Mouse (Mus musculus) hindbrain, postnatal 0 days (tissue): ENCODE measurements at regions not wholly inside any gene's neighbourhood (a gene's known extent, or its start where the extent isn't known, plus 50 kb on each side); places are given as distances from the start of the nearest gene placed in this dataset.
"Not testable (repeated sequence)": the region's sequence is repeated elsewhere in the genome, so short reads cannot be mapped to it uniquely, and the experiment has no call there.

ENCODE experiments used
- ATAC-seq: fragments of 200-750 bp; cut with Nextera tagmentation; 2 replicates; pipeline ENCODE4 v1.8.0; 2017; ENCODE audit warnings: mild to moderate bottlenecking, moderate TSS enrichment, moderate library complexity
- DNase-seq: peaks from one replicate; pipeline ENCODE4 v3.0.0-alpha.2; 2015; ENCODE audit warnings: low spot score
- H3K27ac ChIP-seq: fragments of 300-500 bp; sonication (generic); 2 replicates; pipeline ENCODE4 v1.5.1; 2014; ENCODE audit warnings: mild to moderate bottlenecking
- H3K27me3 ChIP-seq: fragments of 300-500 bp; sonication (generic); 2 replicates; pipeline ENCODE4 v1.6.1; 2014; ENCODE audit warnings: low read length, mixed read lengths; ENCODE audit not compliant: insufficient read depth
- H3K36me3 ChIP-seq: fragments of 300-500 bp; sonication (generic); 2 replicates; pipeline ENCODE4 v1.6.1; 2014; ENCODE audit warnings: low read length, mixed read lengths; ENCODE audit not compliant: insufficient read depth
- H3K4me1 ChIP-seq: fragments of 300-500 bp; sonication (generic); 2 replicates; pipeline ENCODE4 v1.6.1; 2014; ENCODE audit warnings: antibody characterized with exemption, low read length, mixed read lengths; ENCODE audit not compliant: insufficient read depth
- H3K4me2 ChIP-seq: fragments of 300-500 bp; sonication (generic); 2 replicates; pipeline ENCODE4 v1.6.1; 2014; ENCODE audit warnings: low read depth, mild to moderate bottlenecking, low read length, moderate library complexity, mixed read lengths
- H3K4me3 ChIP-seq: fragments of 300-500 bp; sonication (generic); 2 replicates; pipeline ENCODE4 v1.5.1; 2014; ENCODE audit warnings: low read length
- H3K9ac ChIP-seq: fragments of 300-500 bp; sonication (generic); replicated peaks from 2 replicates; pipeline ENCODE4 v1.6.1; 2014; ENCODE audit warnings: mild to moderate bottlenecking, low read length, moderate library complexity, mixed read lengths
- H3K9me3 ChIP-seq: fragments of 300-500 bp; sonication (generic); 2 replicates; pipeline ENCODE4 v1.6.1; 2016; ENCODE audit warnings: low read length, mixed read lengths
- CTCF ChIP-seq: IDR thresholded peaks from 2 replicates; pipeline ENCODE4 v1.5.1; 2016; ENCODE audit warnings: antibody characterized with exemption, control low read depth, low read depth
- WGBS: fragments of 180-500 bp; shearing (Covaris S2); extraction: QIAGEN DNeasy Blood & Tissue Kit; methylation state at CpG from one replicate; pipeline ENCODE4 v1.1.7; 2014; 5-methylcytosine and 5-hydroxymethylcytosine counted together

- Histone ChIP-seq H3K27ac (no peak overlapping the region), H3K9me3 (no peaks in the 10 kb centered on the region), H3K4me3 (no peak overlapping the region), H3K4me2 (no peak overlapping the region), H3K4me1 (no peaks in the 10 kb centered on the region), H3K36me3 (no peaks in the 10 kb centered on the region), H3K27me3 (no peaks in the 10 kb centered on the region), H3K9ac (no peak overlapping the region)
- no peak for TF ChIP-seq CTCF
- ATAC-seq (0 out of 2 replicates have a peak, but pooled peaks have one; percentile 35), DNase-seq (peak; percentile 8)
- WGBS: 9% methylated on average over 1 of the region's 1 CpGs
Measured at GRCm38 (mm10) chr1:114641215-114641614, 1043.3 kb upstream of the Cntnap5a start.

- not testable (repeated sequence) for H3K36me3 ChIP-seq, H3K4me3 ChIP-seq, DNase-seq, H3K4me2 ChIP-seq, H3K9ac ChIP-seq, H3K27ac ChIP-seq, H3K27me3 ChIP-seq, ATAC-seq, H3K9me3 ChIP-seq, H3K4me1 ChIP-seq
Measured at GRCm38 (mm10) chr1:114641854-114642253, 1042.7 kb upstream of the Cntnap5a start.

- ATAC-seq (no peak; the same call in 1 of the 2 replicates), DNase-seq (peak; percentile 23)
- Histone ChIP-seq H3K9ac (no peak overlapping the region), H3K36me3 (no peaks in the 10 kb centered on the region), H3K4me1 (no peaks in the 10 kb centered on the region), H3K9me3 (no peaks in the 10 kb centered on the region), H3K4me2 (no peak overlapping the region), H3K27me3 (no peaks in the 10 kb centered on the region), H3K27ac (no peak overlapping the region), H3K4me3 (no peak overlapping the region)
- no peak for TF ChIP-seq CTCF
- WGBS: 38% methylated on average over 2 of the region's 2 CpGs
Measured at GRCm38 (mm10) chr1:114673954-114674353, 1010.6 kb upstream of the Cntnap5a start.

- 83% methylated on average over 1 of the region's 1 CpGs for WGBS
- H3K27ac ChIP-seq: no peak overlapping the region
- no peak overlapping the region for H3K4me2 ChIP-seq
- H3K4me3 ChIP-seq: no peak overlapping the region
- no peak for DNase-seq
- no peaks in the 10 kb centered on the region for H3K27me3 ChIP-seq
- no peak for TF ChIP-seq CTCF
- no peaks in the 10 kb centered on the region for H3K36me3 ChIP-seq
- no peaks in the 10 kb centered on the region for H3K9me3 ChIP-seq
- H3K9ac ChIP-seq: no peak overlapping the region
- ATAC-seq: no peak
- no peaks in the 10 kb centered on the region for H3K4me1 ChIP-seq
Measured at GRCm38 (mm10) chr1:114681258-114681657, 1003.3 kb upstream of the Cntnap5a start.

GRCm38 (mm10) chr1:114721142-114721541, 963.4 kb upstream of the Cntnap5a start:
- H3K27me3 ChIP-seq: no peaks in the 10 kb centered on the region
- no peaks in the 10 kb centered on the region for H3K36me3 ChIP-seq
- H3K4me2 ChIP-seq: no peak overlapping the region
- peak; percentile 54 for DNase-seq
- H3K27ac ChIP-seq: no peak overlapping the region
- TF ChIP-seq CTCF: no peak
- WGBS: 56% methylated on average over 4 of the region's 4 CpGs
- H3K4me1 ChIP-seq: no peaks in the 10 kb centered on the region
- no peaks in the 10 kb centered on the region for H3K9me3 ChIP-seq
- ATAC-seq: peak; percentile 77; the same call in 1 of the 2 replicates
- no peak overlapping the region for H3K9ac ChIP-seq
- no peak overlapping the region for H3K4me3 ChIP-seq

GRCm38 (mm10) chr1:114729167-114729566, 955.4 kb upstream of the Cntnap5a start:
- no peak for ATAC-seq
- DNase-seq: peak; percentile 15
- H3K9me3 ChIP-seq: no peaks in the 10 kb centered on the region

More at GRCm38 (mm10) chr1:114729167-114729566, 955.4 kb upstream of the Cntnap5a start:
- Histone ChIP-seq H3K27me3 (no peaks in the 10 kb centered on the region), H3K4me3 (no peak overlapping the region), H3K4me2 (no peak overlapping the region), H3K4me1 (no peaks in the 10 kb centered on the region), H3K27ac (no peak overlapping the region), H3K9ac (no peak overlapping the region), H3K36me3 (no peaks in the 10 kb centered on the region)
- no peak for TF ChIP-seq CTCF
